Mouse (Mus musculus) lung, postnatal 0 days (tissue): Measurements from ENCODE around the gene Tcp10a.
"Not testable (repeated sequence)": the region's sequence is repeated elsewhere in the genome, so short reads cannot be mapped to it uniquely, and the experiment has no call there.

Experiments
- CTCF ChIP-seq: IDR thresholded peaks from 2 replicates; pipeline ENCODE4 v1.5.1; 2016; ENCODE audit warnings: antibody characterized with exemption, mild to moderate bottlenecking
- EP300 ChIP-seq: IDR thresholded peaks from 2 replicates; pipeline ENCODE4 v1.6.1; 2016; ENCODE audit warnings: antibody characterized with exemption, mild to moderate bottlenecking, control low read depth

- not testable (repeated sequence) for TF ChIP-seq EP300, CTCF
These were observed 59.0 kb downstream of the Tcp10a start for GRCm38 (mm10) chr17:7383167-7384143.
